8 mouse cellular contexts compared by ENCODE assay signal in the genomic region with DNA sequence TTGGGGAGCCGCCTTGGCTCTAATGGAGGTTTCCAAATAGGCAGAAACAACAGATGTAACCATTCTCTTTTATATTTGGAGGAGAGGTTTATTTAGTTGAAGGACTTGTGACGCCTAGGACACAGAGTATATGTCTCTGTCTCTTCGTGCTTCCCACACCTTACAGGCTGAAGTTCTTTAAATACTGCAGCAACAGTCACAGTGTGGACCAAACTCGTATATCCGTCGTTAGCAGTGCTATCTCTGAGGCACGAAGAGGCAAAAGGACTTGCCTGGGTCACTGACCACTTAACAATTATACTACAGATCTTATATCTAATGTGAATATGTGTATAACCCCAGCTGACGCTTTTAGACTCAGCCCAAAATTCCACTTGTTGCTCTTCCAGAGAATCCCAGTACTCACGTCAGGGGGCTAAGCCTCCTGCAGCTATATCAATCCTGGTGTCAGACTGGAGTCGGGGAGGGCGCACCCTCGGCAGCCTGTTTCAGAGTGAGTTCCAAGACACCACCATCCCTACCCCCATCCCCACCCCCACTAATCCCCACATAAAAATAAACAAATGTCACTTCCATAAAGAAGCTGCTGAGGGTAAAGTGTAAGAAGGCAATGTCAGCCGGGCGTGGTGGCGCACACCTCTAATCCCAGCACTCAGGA. TPM values are rescaled to one million over a fixed set of nuclear protein-coding genes. Genes with fewer than 3 reads are reported as not detected.
A peak's percentile ranks its signal among the peaks of the same experiment; 100 is the strongest.
DNase-seq lines count a peak whose midpoint lies in the region; ATAC-seq and TF ChIP-seq lines count a peak whose summit lies in the region.

No protein-coding gene starts in this region.

- peak overlapping the region; percentile 80 for H3K4me3 ChIP-seq in layer of hippocampus, adult 2 months
- H3K4me3 ChIP-seq in bone marrow, adult 2 months (replicated peaks; ENCODE audit: control insufficient read depth, low read depth, low read length): peak overlapping the region; percentile 89
- H3K4me3 ChIP-seq in heart, embryonic 15.5 days: peak overlapping the region; percentile 81
- peak overlapping the region; percentile 82 for H3K4me3 ChIP-seq in liver, embryonic 16.5 days (ENCODE audit: low read depth, low read length)

- no peaks in the 10 kb centered on the region for H3K27me3 ChIP-seq in heart, embryonic 15.5 days
- H3K27me3 ChIP-seq in liver, embryonic 16.5 days (ENCODE audit: control insufficient read depth, insufficient read depth, low read depth, low read length): no peaks in the 10 kb centered on the region

- peak overlapping the region; percentile 79 for H3K4me2 ChIP-seq in heart, embryonic 15.5 days
- H3K4me2 ChIP-seq in liver, embryonic 16.5 days (ENCODE audit: low read depth, low read length): peak overlapping the region; percentile 58

- no peaks in the 10 kb centered on the region for H3K4me1 ChIP-seq in bone marrow, adult 2 months (ENCODE audit: control insufficient read depth, insufficient read depth, low read length)
- peaks cover 10% of the 10 kb centered on the region for H3K4me1 ChIP-seq in heart, embryonic 15.5 days (replicated peaks)
- peaks cover 4% of the 10 kb centered on the region for H3K4me1 ChIP-seq in liver, embryonic 16.5 days (ENCODE audit: control insufficient read depth, low read depth, low read length)

- TF ChIP-seq CTCF in layer of hippocampus, adult 2 months (conservative IDR thresholded peaks at IDR 0.05): no peak
- TF ChIP-seq CTCF in bone marrow, adult 2 months (IDR thresholded peaks at IDR 0.05; ENCODE audit: control insufficient read depth, insufficient read depth, low read length): no peak

- DNase-seq in layer of hippocampus, adult 2 months (ENCODE audit: low spot score in 2 of 2): no peak
- no peak for DNase-seq in layer of hippocampus, postnatal 36 days
- no peak for DNase-seq in layer of hippocampus, adult 9-11 months
- no peak for DNase-seq in layer of hippocampus, postnatal 14 days (ENCODE audit: low spot score in 2 of 2)
- DNase-seq in urinary bladder, postnatal 25 days (ENCODE audit: low spot score): no peak

- no peak for TF ChIP-seq POLR2A in bone marrow, adult 2 months (IDR thresholded peaks at IDR 0.05; ENCODE audit: borderline replicate concordance, control insufficient read depth, low read depth, low read length)

- peak; percentile 40 for ATAC-seq in heart, embryonic 15.5 days (replicated peaks; ENCODE audit: insufficient number of reproducible peaks, insufficient read depth, low FRiP score, low read depth)
- peak; percentile 37 for ATAC-seq in liver, embryonic 16.5 days (ENCODE audit: low read depth)

- H3K9me3 ChIP-seq in heart, embryonic 15.5 days (replicated peaks): no peaks in the 10 kb centered on the region
- H3K9me3 ChIP-seq in liver, embryonic 16.5 days (replicated peaks; ENCODE audit: control insufficient read depth, low read length): no peaks in the 10 kb centered on the region

- peak overlapping the region; percentile 94 for H3K27ac ChIP-seq in layer of hippocampus, adult 2 months
- no peak overlapping the region for H3K27ac ChIP-seq in bone marrow, adult 2 months (ENCODE audit: control insufficient read depth, insufficient read depth, low read depth, low read length, poor library complexity)
- H3K27ac ChIP-seq in heart, embryonic 15.5 days: peak overlapping the region; percentile 64
- peak overlapping the region; percentile 44 for H3K27ac ChIP-seq in liver, embryonic 16.5 days (ENCODE audit: low read length)

- H3K36me3 ChIP-seq in heart, embryonic 15.5 days: peaks cover 5% of the 10 kb centered on the region; the same call in 1 of the 2 replicates
- H3K36me3 ChIP-seq in liver, embryonic 16.5 days (ENCODE audit: control insufficient read depth, insufficient read depth): no peaks in the 10 kb centered on the region

- 38% methylated on average over 15 of the region's 15 CpGs for WGBS in bone marrow, adult 2 months
- WGBS in heart, embryonic 15.5 days: 21% methylated on average over 15 of the region's 15 CpGs
- WGBS in liver, embryonic 16.5 days (ENCODE audit: insufficient replicate concordance): 36% methylated on average over 15 of the region's 15 CpGs

- H3K9ac ChIP-seq in heart, embryonic 15.5 days: peak overlapping the region; percentile 44
- peak overlapping the region; percentile 75 for H3K9ac ChIP-seq in liver, embryonic 16.5 days (ENCODE audit: low read depth, low read length)

RNA-seq across cellular contexts. Expression of gene Ccdc66, which starts 0.5 kb away (rescaled TPM):
- total RNA-seq in layer of hippocampus, adult 2 months (2021): 10 to 100 TPM; 20.2 to 21.6 TPM
- 10 to 100 TPM; 18.8 to 20.2 TPM for total RNA-seq in layer of hippocampus, postnatal 36 days (2021)
- 3.2 and 9.7 TPM in 2 replicates for polyA plus RNA-seq in bone marrow, adult 2 months (2011; ENCODE audit: insufficient read depth, insufficient read length, low replicate concordance, missing spikeins)
- 7.9 and 9.1 TPM in 2 replicates for polyA plus RNA-seq in heart, embryonic 15.5 days (2015; fragmentation: Nextera tagmentation; extraction: Ambion mirVana)
- polyA plus RNA-seq in liver, embryonic 16.5 days (2015; fragmentation: Nextera tagmentation; extraction: Ambion mirVana): 2.2 TPM in 2 replicates
- total RNA-seq in layer of hippocampus, postnatal 14 days (2021): 10 to 100 TPM; 16.1 to 20.8 TPM
